Mouse (Mus musculus) right cerebral cortex, postnatal 10 days (tissue): Measurements from ENCODE around the gene Zswim1.
"Not testable (repeated sequence)": the region's sequence is repeated elsewhere in the genome, so short reads cannot be mapped to it uniquely, and the experiment has no call there.

Source experiments
- DNase-seq, 2 experiments: peaks; one replicate each; pipeline ENCODE4 v3.0.0; 2021; ENCODE audit warnings: low spot score in 2 of 2

Gene Zswim1

GRCm38 (mm10) chr2:164792400-164793190 lies 29.9 kb upstream of the Zswim1 start:
- no peak for DNase-seq

GRCm38 (mm10) chr2:164793236-164793635 lies 29.2 kb upstream of the Zswim1 start:
- DNase-seq = peak; percentile 47 to 60

DNA sequence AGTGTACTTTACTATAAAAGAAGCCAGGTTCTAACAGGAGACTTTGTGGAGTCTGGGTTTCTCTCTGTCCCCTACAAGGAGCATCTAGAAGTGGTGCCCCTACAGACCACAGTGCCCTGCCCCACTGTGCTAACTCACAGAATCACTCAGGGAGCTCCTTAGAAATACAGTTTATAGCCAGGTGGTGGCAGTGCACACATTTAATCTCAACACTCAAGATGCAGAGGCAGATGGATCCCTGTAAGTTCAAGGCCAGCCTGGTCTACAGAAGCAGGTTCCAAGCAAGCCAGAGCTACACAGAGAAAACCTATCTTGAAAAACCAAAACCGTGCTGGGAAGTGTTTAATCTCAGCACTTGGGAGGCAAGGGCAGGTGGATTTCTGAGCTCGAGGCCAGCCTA lies 28.7 kb upstream of the Zswim1 start:
- DNase-seq = no peak

DNA sequence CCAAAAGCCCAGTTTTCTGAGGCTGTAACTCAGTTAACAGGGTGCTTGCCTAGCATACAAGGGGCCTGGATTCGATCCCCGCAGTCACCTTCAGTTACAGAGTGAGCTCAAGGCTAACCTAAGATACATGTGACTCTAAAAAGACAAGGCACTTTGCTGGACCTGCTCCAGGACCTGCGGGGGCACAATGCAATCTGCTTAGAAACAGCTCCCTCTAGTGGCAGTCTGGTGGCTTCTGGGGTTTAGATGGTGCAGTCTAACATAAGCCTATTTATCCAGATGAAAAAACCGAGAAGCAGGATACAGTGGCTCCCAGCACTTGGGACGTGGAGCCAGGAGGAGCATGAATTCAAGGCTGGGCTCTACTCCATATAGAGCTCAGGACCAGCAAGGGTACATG lies 28.2 kb upstream of the Zswim1 start:
- DNase-seq = peak; percentile 89 to 90

GRCm38 (mm10) chr2:164795868-164796267 lies 26.6 kb upstream of the Zswim1 start:
- no peak for DNase-seq

GRCm38 (mm10) chr2:164798554-164798953 lies 23.9 kb upstream of the Zswim1 start:
- DNase-seq = not testable (repeated sequence)

DNA sequence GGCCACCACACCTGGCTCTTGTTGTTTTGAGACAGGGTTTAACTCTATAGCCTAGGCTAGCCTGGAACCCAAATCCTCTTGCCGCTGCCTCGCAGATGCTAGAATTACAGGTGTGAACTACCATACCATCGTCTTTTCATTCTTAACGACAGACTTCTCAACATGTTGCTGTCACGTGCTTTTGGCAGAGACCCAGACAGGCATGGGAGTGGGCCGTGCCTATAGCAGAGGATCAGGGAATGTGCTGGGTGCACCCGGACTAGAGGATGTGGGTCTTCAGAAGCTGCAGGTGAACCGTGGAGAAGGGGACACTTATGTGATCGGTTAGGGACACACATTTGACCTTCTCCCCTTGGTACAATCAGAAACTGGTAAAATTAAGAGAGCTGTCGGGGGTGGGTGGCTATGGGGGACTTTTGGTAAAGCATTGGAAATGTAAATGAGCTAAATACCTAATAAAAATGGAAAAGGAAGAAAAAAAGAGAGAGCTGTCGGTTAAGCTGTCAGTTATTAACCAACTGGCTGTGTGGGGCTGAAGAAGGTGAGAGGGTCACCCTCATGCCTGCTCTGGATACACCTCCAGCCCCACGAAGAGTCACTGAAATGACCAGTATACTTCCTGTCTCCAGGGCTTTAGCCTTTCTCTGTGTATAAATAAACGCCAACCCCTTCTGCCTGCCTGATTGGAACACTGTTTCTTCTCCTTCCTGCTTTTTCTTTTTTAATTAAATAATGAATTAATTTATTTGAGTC lies 22.1 kb upstream of the Zswim1 start:
- DNase-seq = no peak

- DNase-seq = no peak
Observed at GRCm38 (mm10) chr2:164803201-164803920, 19.1 kb upstream of the Zswim1 start.

GRCm38 (mm10) chr2:164803921-164804313 lies 18.6 kb upstream of the Zswim1 start:
- DNase-seq = no peak

DNA sequence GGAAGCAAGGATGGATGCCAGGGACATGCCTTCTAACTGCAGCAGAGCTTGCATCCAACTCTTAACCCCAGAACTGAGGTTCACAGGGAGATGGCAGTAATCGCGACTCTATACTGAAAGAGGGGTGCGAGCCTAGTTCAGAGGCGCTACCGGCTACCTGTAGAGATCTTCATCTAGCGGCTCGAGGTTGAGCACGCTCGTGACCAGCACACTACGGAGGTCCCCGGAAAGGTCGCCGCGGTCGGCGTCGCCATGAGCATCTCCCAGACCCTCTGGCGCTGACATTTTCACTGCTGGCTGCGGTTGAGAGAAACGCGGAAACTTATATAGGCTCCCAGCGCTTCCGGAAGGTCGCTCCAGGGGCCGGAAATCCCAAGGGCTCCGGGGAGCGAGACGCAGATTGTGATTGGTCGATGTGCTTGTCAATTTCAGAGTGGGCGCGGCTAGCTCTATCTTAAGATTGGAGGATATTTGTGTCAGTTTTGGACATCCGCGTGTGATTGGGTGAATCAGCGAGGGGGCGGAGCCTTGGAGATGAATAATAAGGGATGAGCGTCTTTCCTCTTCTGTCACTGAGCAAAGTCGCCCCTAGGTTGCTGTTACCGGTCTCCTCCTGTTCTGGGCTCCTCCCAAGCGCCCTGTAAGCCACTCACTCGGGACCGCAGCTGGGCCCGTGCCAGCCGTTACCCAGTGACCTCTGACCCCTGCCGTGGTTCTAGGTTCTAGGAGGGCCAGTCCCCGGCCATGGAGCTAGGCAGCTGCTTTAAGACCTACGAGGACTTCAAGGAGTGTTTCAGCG lies 17.8 kb upstream of the Zswim1 start, which contains the start of the genes Acot8 and Zswim3:
Gene Acot8 (minus strand): TSS at position 350 of the 799 bp plus-strand sequence.
Gene Zswim3 (plus strand): TSS at position 566 of the 799 bp plus-strand sequence.
- peak; percentile 99 for DNase-seq

GRCm38 (mm10) chr2:164805332-164805718 lies 17.2 kb upstream of the Zswim1 start:
- DNase-seq = no peak

GRCm38 (mm10) chr2:164806614-164807013 lies 15.9 kb upstream of the Zswim1 start:
- no peak for DNase-seq

DNA sequence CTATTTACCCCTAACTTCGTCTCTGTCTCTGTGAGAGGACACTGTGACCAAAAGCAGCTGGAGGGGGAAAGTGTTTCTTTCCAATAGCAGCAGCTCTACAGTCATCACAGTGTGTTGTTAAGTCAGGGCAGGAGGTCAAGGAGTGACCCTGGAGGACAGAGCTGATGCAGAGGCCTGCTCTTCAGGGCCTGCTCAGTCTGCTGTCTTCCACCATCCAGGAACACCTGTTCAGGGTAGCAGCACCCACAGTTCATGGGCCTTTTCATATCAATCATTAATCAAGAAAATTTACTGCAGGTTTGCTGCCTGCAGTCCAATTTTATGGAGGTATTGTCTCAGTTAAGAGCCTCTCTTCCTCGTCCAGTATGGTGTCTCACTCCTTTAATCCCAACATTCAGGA lies 8.9 kb upstream of the Zswim1 start:
- DNase-seq = no peak

- DNase-seq = no peak
Observed at GRCm38 (mm10) chr2:164815348-164815747, 7.1 kb upstream of the Zswim1 start.

- DNase-seq = no peak
Observed at GRCm38 (mm10) chr2:164815821-164816220, 6.7 kb upstream of the Zswim1 start.

DNA sequence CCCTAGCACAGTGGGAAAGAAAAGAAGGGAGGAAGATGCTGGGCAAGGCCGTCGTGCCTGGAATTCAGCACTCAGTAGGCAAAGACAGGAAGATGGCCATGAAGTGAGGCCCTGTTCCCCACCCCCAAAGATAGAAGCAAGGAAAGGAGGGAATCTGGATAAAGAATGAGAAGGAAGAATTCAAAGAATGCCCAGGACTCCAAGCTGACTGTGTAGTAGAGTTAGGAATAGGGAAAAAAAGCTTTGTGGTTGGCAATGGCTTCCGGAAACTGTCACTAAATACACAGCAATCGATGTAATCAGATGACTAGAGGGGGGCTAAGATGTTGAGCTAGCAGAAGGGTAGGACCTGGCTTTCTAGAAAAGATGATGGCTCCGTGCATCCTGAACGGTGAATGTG lies 5.3 kb upstream of the Zswim1 start:
- no peak for DNase-seq

- no peak for DNase-seq
Observed at GRCm38 (mm10) chr2:164817703-164818102, 4.8 kb upstream of the Zswim1 start.

GRCm38 (mm10) chr2:164821060-164821459 lies 1.4 kb upstream of the Zswim1 start:
- peak in 1 of 2 experiments; percentile 35 for DNase-seq

DNA sequence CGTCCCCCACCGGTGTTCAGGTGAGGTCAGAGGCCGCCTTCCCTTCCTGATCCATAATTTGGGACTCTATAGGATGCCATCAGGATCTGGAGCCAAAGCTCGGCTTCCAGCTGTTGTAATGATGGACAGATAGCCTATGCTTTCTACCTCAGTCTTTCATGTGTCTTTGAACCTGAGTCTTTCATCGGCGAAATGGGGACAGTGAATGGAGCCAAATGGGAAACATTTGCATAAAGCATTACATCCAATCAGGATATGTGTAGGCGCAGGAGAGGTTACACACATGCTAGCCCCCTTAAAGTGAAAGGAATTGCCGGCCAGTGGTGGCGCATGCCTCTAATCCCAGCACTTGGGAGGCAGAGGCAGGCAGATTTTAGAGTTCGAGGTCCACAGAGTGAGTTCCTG lies 697 bp downstream of the Zswim1 start:
- no peak for DNase-seq

GRCm38 (mm10) chr2:164823969-164824368 lies 1.5 kb downstream of the Zswim1 start:
- DNase-seq = no peak

GRCm38 (mm10) chr2:164825521-164825920 lies 3.0 kb downstream of the Zswim1 start:
- DNase-seq = peak in 1 of 2 experiments; percentile 45
